Mouse (Mus musculus) heart, embryonic 15.5 days (tissue): ENCODE results near the gene Bpifb4. TPM values are rescaled to one million over a fixed set of nuclear protein-coding genes. Genes with fewer than 3 reads are reported as not detected.

ENCODE experiments used
- ATAC-seq: fragments of 200-750 bp; cut with Nextera tagmentation; replicated peaks from 2 replicates; pipeline ENCODE4 v1.8.0; 2017; ENCODE audit warnings: low read depth, moderate TSS enrichment; ENCODE audit not compliant: insufficient number of reproducible peaks, insufficient read depth, low FRiP score
- H3K27ac ChIP-seq: fragments of 300-500 bp; sonication (generic); 2 replicates; pipeline ENCODE4 v1.5.1; 2015; ENCODE audit warnings: mild to moderate bottlenecking, inconsistent platforms
- H3K27me3 ChIP-seq: fragments of 300-500 bp; sonication (generic); 2 replicates; pipeline ENCODE4 v1.6.1; 2015; ENCODE audit warnings: inconsistent platforms
- H3K36me3 ChIP-seq: fragments of 300-500 bp; sonication (generic); 2 replicates; pipeline ENCODE4 v1.6.1; 2015; ENCODE audit warnings: mild to moderate bottlenecking, inconsistent platforms
- H3K4me1 ChIP-seq: fragments of 300-500 bp; sonication (generic); replicated peaks from 2 replicates; pipeline ENCODE4 v1.6.1; 2015; ENCODE audit warnings: inconsistent platforms
- H3K4me2 ChIP-seq: fragments of 300-500 bp; sonication (generic); 2 replicates; pipeline ENCODE4 v1.6.1; 2015; ENCODE audit warnings: inconsistent platforms, mild to moderate bottlenecking, moderate library complexity
- H3K4me3 ChIP-seq: fragments of 300-500 bp; sonication (generic); 2 replicates; pipeline ENCODE4 v1.5.1; 2015; ENCODE audit warnings: mild to moderate bottlenecking, inconsistent platforms
- H3K9ac ChIP-seq: fragments of 300-500 bp; sonication (generic); 2 replicates; pipeline ENCODE4 v1.6.1; 2015; ENCODE audit warnings: mild to moderate bottlenecking, inconsistent platforms
- H3K9me3 ChIP-seq: fragments of 300-500 bp; sonication (generic); replicated peaks from 2 replicates; pipeline ENCODE4 v1.6.1; 2016; ENCODE audit warnings: inconsistent platforms
- WGBS: fragments of 180-500 bp; shearing (Covaris S2); methylation state at CpG from one replicate; pipeline ENCODE4 v1.1.7; 2015; ENCODE audit warnings: mixed read lengths; 5-methylcytosine and 5-hydroxymethylcytosine counted together
- polyA plus RNA-seq: library from polyadenylated mRNA; unstranded; fragments of >200 nt; fragmentation: Nextera tagmentation; extraction: Ambion mirVana; gene quantifications from 2 replicates; pipeline ENCODE4 v1.2.1, GENCODE M21; 2015

Gene Bpifb4
- polyA plus RNA-seq, 1 experiment from 2014 or later: not detected

- no peak for ATAC-seq
- no peaks in the 10 kb centered on the region for H3K27me3 ChIP-seq
- H3K9ac ChIP-seq: no peak overlapping the region
- no peak overlapping the region for H3K4me3 ChIP-seq
- H3K4me2 ChIP-seq: no peak overlapping the region
- H3K9me3 ChIP-seq: no peaks in the 10 kb centered on the region
- H3K4me1 ChIP-seq: no peaks in the 10 kb centered on the region
- WGBS: 76% methylated on average over 1 of the region's 1 CpGs
- no peaks in the 10 kb centered on the region for H3K36me3 ChIP-seq
- no peak overlapping the region for H3K27ac ChIP-seq
Observed at GRCm38 (mm10) chr2:154005094-154005493, 67.1 kb downstream of the Bpifb4 start.

- Histone ChIP-seq H3K27ac (no peak overlapping the region), H3K4me2 (no peak overlapping the region), H3K27me3 (no peaks in the 10 kb centered on the region), H3K9me3 (no peaks in the 10 kb centered on the region), H3K4me1 (no peaks in the 10 kb centered on the region), H3K9ac (no peak overlapping the region), H3K36me3 (no peaks in the 10 kb centered on the region), H3K4me3 (no peak overlapping the region)
- 76% methylated on average over 4 of the region's 4 CpGs for WGBS
- ATAC-seq: no peak
Observed at GRCm38 (mm10) chr2:154005734-154006133, 67.7 kb downstream of the Bpifb4 start.

GRCm38 (mm10) chr2:154006331-154006730 lies 68.3 kb downstream of the Bpifb4 start:
- H3K36me3 ChIP-seq: no peaks in the 10 kb centered on the region
- no peak for ATAC-seq
- H3K9ac ChIP-seq: no peak overlapping the region
- H3K4me3 ChIP-seq: no peak overlapping the region
- 82% methylated on average over 2 of the region's 2 CpGs for WGBS
- no peaks in the 10 kb centered on the region for H3K9me3 ChIP-seq
- H3K4me1 ChIP-seq: no peaks in the 10 kb centered on the region
- no peaks in the 10 kb centered on the region for H3K27me3 ChIP-seq
- no peak overlapping the region for H3K27ac ChIP-seq
- no peak overlapping the region for H3K4me2 ChIP-seq

- WGBS: 61% methylated on average over 1 of the region's 1 CpGs
- Histone ChIP-seq H3K36me3 (no peaks in the 10 kb centered on the region), H3K4me1 (no peaks in the 10 kb centered on the region), H3K9me3 (no peaks in the 10 kb centered on the region), H3K27ac (no peak overlapping the region), H3K9ac (no peak overlapping the region), H3K4me3 (no peak overlapping the region), H3K27me3 (no peaks in the 10 kb centered on the region), H3K4me2 (no peak overlapping the region)
- ATAC-seq: no peak
Observed at GRCm38 (mm10) chr2:154007381-154007780, 69.4 kb downstream of the Bpifb4 start.

GRCm38 (mm10) chr2:154007965-154008364 lies 70.0 kb downstream of the Bpifb4 start, which contains the start of gene Bpifa2:
Gene Bpifa2, plus strand, starts transcription at chr2:154008265.
- Histone ChIP-seq H3K4me3 (no peak within 1 kb of the TSS), H3K4me2 (no peak within 1 kb of the TSS), H3K27ac (no peak within 1 kb of the TSS), H3K36me3 (no peaks in the 10 kb centered on the region), H3K4me1 (no peaks in the 10 kb centered on the region), H3K9me3 (no peaks in the 10 kb centered on the region), H3K27me3 (no peaks in the 10 kb centered on the region), H3K9ac (no peak within 1 kb of the TSS)
- no peak for ATAC-seq
- 71% methylated on average over 3 of the region's 3 CpGs for WGBS

Other genes with a start within 250 kb of the Bpifb4 start
- not detected in 2 replicates for gene Dnmt3c, start 241.6 kb upstream of the Bpifb4 start, polyA plus RNA-seq
- gene Mapre1, start 196.9 kb upstream of the Bpifb4 start, polyA plus RNA-seq: 210 and 241 TPM in 2 replicates
- gene Efcab8, start 158.3 kb upstream of the Bpifb4 start, polyA plus RNA-seq: 0.16 TPM in 1 of 2 replicates, not detected in the other
- not detected in 2 replicates for gene Sun5, start 67.1 kb upstream of the Bpifb4 start, polyA plus RNA-seq
- gene Bpifb2, start 63.2 kb upstream of the Bpifb4 start, polyA plus RNA-seq: not detected in 2 replicates
- gene Bpifb6, start 37.8 kb upstream of the Bpifb4 start, polyA plus RNA-seq: not detected in 2 replicates
- gene Bpifb3, start 20.0 kb upstream of the Bpifb4 start, polyA plus RNA-seq: not detected in 2 replicates
- gene Bpifa6, start 36.7 kb downstream of the Bpifb4 start, polyA plus RNA-seq: not detected in 2 replicates
- gene Bpifa2, start 70.1 kb downstream of the Bpifb4 start, polyA plus RNA-seq: not detected in 2 replicates
- gene Bpifa3, start 192.1 kb downstream of the Bpifb4 start, polyA plus RNA-seq: not detected in 2 replicates
- 0.92 and 21.4 TPM in 2 replicates for gene Bpifa1, start 204.7 kb downstream of the Bpifb4 start, polyA plus RNA-seq
- gene Bpifa5, start 224.4 kb downstream of the Bpifb4 start, polyA plus RNA-seq: not detected in 2 replicates